Mouse (Mus musculus) neural tube, embryonic 14.5 days (tissue): ENCODE measurements around the gene Olfr1371. TPM values are rescaled to one million over a fixed set of nuclear protein-coding genes. Genes with fewer than 3 reads are reported as not detected.

Experiments
- ATAC-seq: fragments of 200-750 bp; cut with Nextera tagmentation; 2 replicates; pipeline ENCODE4 v1.8.0; 2017; ENCODE audit warnings: low read depth, mild to moderate bottlenecking, moderate TSS enrichment, moderate library complexity
- H3K27ac ChIP-seq: fragments of 300-500 bp; sonication (generic); 2 replicates; pipeline ENCODE4 v1.5.1; 2014; ENCODE audit warnings: low read depth, mild to moderate bottlenecking, control low read depth, low read length, moderate library complexity, mixed read lengths
- H3K27me3 ChIP-seq: fragments of 300-500 bp; sonication (generic); 2 replicates; pipeline ENCODE4 v1.6.1; 2014; ENCODE audit warnings: low read length; ENCODE audit not compliant: control insufficient read depth, insufficient read depth
- H3K36me3 ChIP-seq: fragments of 300-500 bp; sonication (generic); 2 replicates; pipeline ENCODE4 v1.6.1; 2014; ENCODE audit warnings: low read length, mixed read lengths; ENCODE audit not compliant: control insufficient read depth, insufficient read depth
- H3K4me1 ChIP-seq: fragments of 300-500 bp; sonication (generic); 2 replicates; pipeline ENCODE4 v1.6.1; 2014; ENCODE audit warnings: low read length; ENCODE audit not compliant: control insufficient read depth, insufficient read depth
- H3K4me2 ChIP-seq: fragments of 300-500 bp; sonication (generic); 2 replicates; pipeline ENCODE4 v1.6.1; 2014; ENCODE audit warnings: mild to moderate bottlenecking, low read depth, low read length, control low read depth
- H3K4me3 ChIP-seq: fragments of 300-500 bp; sonication (generic); 2 replicates; pipeline ENCODE4 v1.5.1; 2014; ENCODE audit warnings: low read depth, low read length, control low read depth, mixed read lengths
- H3K9ac ChIP-seq: fragments of 300-500 bp; sonication (generic); replicated peaks from 2 replicates; pipeline ENCODE4 v1.6.1; 2014; ENCODE audit warnings: low read depth, mild to moderate bottlenecking, control low read depth, low read length, mixed read lengths
- H3K9me3 ChIP-seq: fragments of 300-500 bp; sonication (generic); 2 replicates; pipeline ENCODE4 v1.6.1; 2016; ENCODE audit warnings: low read length; ENCODE audit not compliant: control insufficient read depth
- WGBS: fragments of 180-500 bp; shearing (Covaris S2); extraction: QIAGEN DNeasy Blood & Tissue Kit; methylation state at CpG from one replicate; pipeline ENCODE4 v1.1.7; 2014; 5-methylcytosine and 5-hydroxymethylcytosine counted together
- polyA plus RNA-seq: library from polyadenylated mRNA; unstranded; fragments of >200 nt; fragmentation: Nextera tagmentation; extraction: Ambion mirVana; gene quantifications from 2 replicates; pipeline ENCODE4 v1.2.1, GENCODE M21; 2014

Gene Olfr1371
- polyA plus RNA-seq, 1 experiment from 2014 or later, result not detected

- Histone ChIP-seq H3K4me1 (no peaks in the 10 kb centered on the region), H3K9me3 (no peaks in the 10 kb centered on the region), H3K36me3 (peaks cover 20% of the 10 kb centered on the region), H3K4me2 (no peak overlapping the region), H3K27me3 (no peaks in the 10 kb centered on the region), H3K9ac (no peak overlapping the region), H3K4me3 (no peak overlapping the region), H3K27ac (no peak overlapping the region)
- WGBS, result 84% methylated on average over 5 of the region's 5 CpGs
- ATAC-seq, result no peak
These were observed 38.0 kb upstream of the Olfr1371 start for GRCm38 (mm10) chr11:52251770-52252169.

DNA sequence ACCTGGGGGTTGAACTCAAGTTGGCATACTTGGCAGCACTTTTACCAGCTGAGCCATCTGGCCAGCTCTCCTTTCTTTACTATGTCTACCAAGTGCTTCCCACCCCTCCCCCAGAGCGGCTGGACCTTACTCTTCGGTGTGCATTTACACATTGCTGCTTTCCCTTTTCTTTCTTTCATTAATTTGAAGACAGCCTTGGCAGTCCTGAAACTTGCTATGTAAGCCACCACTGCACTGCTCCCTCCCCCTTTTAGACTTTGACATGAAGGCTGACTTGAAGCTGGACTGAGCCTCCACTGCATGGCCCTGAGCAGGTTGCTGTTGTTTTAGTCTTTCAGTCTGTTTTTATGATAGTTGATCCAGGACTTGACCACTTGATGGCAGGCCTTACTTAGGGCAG is 35.7 kb upstream of the Olfr1371 start:
- Histone ChIP-seq H3K4me3 (no peak overlapping the region), H3K4me2 (no peak overlapping the region), H3K27me3 (no peaks in the 10 kb centered on the region), H3K9me3 (no peaks in the 10 kb centered on the region), H3K4me1 (no peaks in the 10 kb centered on the region), H3K27ac (no peak overlapping the region), H3K9ac (no peak overlapping the region), H3K36me3 (peaks cover 34% of the 10 kb centered on the region)
- ATAC-seq, result no peak
- WGBS, result 84% methylated on average over 2 of the region's 2 CpGs

DNA sequence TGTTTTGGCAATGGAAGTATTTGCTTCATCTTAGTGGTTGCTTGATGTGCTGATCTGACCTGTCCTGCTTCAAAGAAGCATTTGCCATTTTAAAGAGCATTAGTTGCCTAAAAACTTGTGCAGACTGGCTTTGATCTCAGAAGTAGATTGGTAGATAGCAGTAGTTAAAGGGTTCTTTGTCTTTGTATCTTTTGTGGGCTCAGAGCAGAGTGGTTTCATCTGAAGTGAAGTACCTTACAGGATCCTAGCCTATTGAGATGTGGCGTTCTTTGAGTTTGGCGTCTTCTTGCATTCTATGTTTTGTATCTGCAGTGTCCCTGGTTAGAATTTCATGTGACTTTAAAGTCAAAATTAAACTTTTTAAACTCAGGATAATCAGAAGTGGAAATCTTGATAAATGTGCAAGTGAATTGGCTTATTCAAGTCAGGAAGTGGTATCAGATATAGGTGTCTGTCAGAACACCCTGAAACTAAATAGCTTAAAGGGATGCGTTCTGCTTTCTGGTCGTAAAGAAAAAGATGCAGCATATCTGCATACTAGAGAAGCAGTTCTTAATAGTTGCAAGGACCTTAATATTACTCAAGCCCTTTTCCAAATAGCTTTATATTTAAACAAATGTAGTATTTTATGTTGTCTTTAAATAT is 27.2 kb upstream of the Olfr1371 start:
- Histone ChIP-seq H3K4me3 (no peak overlapping the region), H3K9me3 (no peaks in the 10 kb centered on the region), H3K27ac (no peak overlapping the region), H3K36me3 (peaks cover 37% of the 10 kb centered on the region), H3K9ac (no peak overlapping the region), H3K4me2 (no peak overlapping the region), H3K27me3 (no peaks in the 10 kb centered on the region), H3K4me1 (no peaks in the 10 kb centered on the region)
- 93% methylated on average over 4 of the region's 4 CpGs for WGBS
- ATAC-seq, result no peak

- no peak for ATAC-seq
- Histone ChIP-seq H3K4me3 (no peak overlapping the region), H3K36me3 (peaks cover 10% of the 10 kb centered on the region; the same call in 1 of the 2 replicates), H3K9ac (no peak overlapping the region), H3K4me2 (no peak overlapping the region), H3K4me1 (peaks cover 11% of the 10 kb centered on the region), H3K27ac (no peak overlapping the region), H3K27me3 (no peaks in the 10 kb centered on the region), H3K9me3 (no peaks in the 10 kb centered on the region)
These were observed 20.7 kb upstream of the Olfr1371 start for GRCm38 (mm10) chr11:52234509-52234908.

GRCm38 (mm10) chr11:52233906-52234305 is 20.1 kb upstream of the Olfr1371 start:
- H3K4me3 ChIP-seq, result no peak overlapping the region
- ATAC-seq, result no peak
- WGBS, result 94% methylated on average over 1 of the region's 1 CpGs

GRCm38 (mm10) chr11:52233043-52233653 is 19.4 kb upstream of the Olfr1371 start:
- Histone ChIP-seq H3K9me3 (no peaks in the 10 kb centered on the region), H3K4me2 (peak overlapping the region; percentile 87), H3K36me3 (peaks cover 6% of the 10 kb centered on the region; the same call in 1 of the 2 replicates), H3K4me1 (peaks cover 11% of the 10 kb centered on the region), H3K4me3 (peak overlapping the region; percentile 72), H3K27me3 (no peaks in the 10 kb centered on the region), H3K9ac (no peak overlapping the region; the same call in 1 of the 2 replicates), H3K27ac (no peak overlapping the region)
- WGBS, result 42% methylated on average over 3 of the region's 3 CpGs
- no peak for ATAC-seq

More at GRCm38 (mm10) chr11:52233906-52234305, 20.1 kb upstream of the Olfr1371 start:
- H3K4me2 ChIP-seq, result peak overlapping the region; percentile 87; the same call in 1 of the 2 replicates
- H3K27me3 ChIP-seq, result no peaks in the 10 kb centered on the region
- no peak overlapping the region for H3K9ac ChIP-seq
- H3K27ac ChIP-seq, result no peak overlapping the region
- peaks cover 11% of the 10 kb centered on the region for H3K4me1 ChIP-seq
- H3K9me3 ChIP-seq, result no peaks in the 10 kb centered on the region
- peaks cover 10% of the 10 kb centered on the region; the same call in 1 of the 2 replicates for H3K36me3 ChIP-seq

- Histone ChIP-seq H3K4me2 (peak within 1 kb of the TSS; percentile 87), H3K9me3 (no peaks in the 10 kb centered on the region), H3K4me3 (peak within 1 kb of the TSS; percentile 72), H3K9ac (peak within 1 kb of the TSS; percentile 84), H3K36me3 (no peaks in the 10 kb centered on the region), H3K4me1 (peaks cover 11% of the 10 kb centered on the region), H3K27ac (peak within 1 kb of the TSS; percentile 95), H3K27me3 (no peaks in the 10 kb centered on the region)
- peak; percentile 91 for ATAC-seq
- WGBS, result under 1% methylated on average over 86 of the region's 87 CpGs
These were observed 18.1 kb upstream of the Olfr1371 start, which contains the start of gene Skp1a for GRCm38 (mm10) chr11:52231606-52232541. Gene Skp1a, plus strand, starts transcription at chr11:52231995.

GRCm38 (mm10) chr11:52230694-52231093 is 16.9 kb upstream of the Olfr1371 start:
- Histone ChIP-seq H3K9me3 (no peaks in the 10 kb centered on the region), H3K9ac (peak overlapping the region; percentile 84), H3K36me3 (no peaks in the 10 kb centered on the region), H3K27me3 (no peaks in the 10 kb centered on the region), H3K4me1 (peaks cover 11% of the 10 kb centered on the region), H3K4me3 (peak overlapping the region; percentile 72; the same call in 1 of the 2 replicates), H3K4me2 (peak overlapping the region; percentile 87), H3K27ac (peak overlapping the region; percentile 95; the same call in 1 of the 2 replicates)
- WGBS, result 56% methylated on average over 5 of the region's 5 CpGs
- ATAC-seq, result no peak
